Mouse (Mus musculus): ENCODE measurements around the gene Top1. TPM values are rescaled to one million over a fixed set of nuclear protein-coding genes. Genes with fewer than 3 reads are reported as not detected.
"Not testable (repeated sequence)": the region's sequence is repeated elsewhere in the genome, so short reads cannot be mapped to it uniquely, and the experiment has no call there.

The Top1 gene
- total RNA-seq, 2 experiments from 2014 or later: 42.3 to 54.4 TPM

DNA sequence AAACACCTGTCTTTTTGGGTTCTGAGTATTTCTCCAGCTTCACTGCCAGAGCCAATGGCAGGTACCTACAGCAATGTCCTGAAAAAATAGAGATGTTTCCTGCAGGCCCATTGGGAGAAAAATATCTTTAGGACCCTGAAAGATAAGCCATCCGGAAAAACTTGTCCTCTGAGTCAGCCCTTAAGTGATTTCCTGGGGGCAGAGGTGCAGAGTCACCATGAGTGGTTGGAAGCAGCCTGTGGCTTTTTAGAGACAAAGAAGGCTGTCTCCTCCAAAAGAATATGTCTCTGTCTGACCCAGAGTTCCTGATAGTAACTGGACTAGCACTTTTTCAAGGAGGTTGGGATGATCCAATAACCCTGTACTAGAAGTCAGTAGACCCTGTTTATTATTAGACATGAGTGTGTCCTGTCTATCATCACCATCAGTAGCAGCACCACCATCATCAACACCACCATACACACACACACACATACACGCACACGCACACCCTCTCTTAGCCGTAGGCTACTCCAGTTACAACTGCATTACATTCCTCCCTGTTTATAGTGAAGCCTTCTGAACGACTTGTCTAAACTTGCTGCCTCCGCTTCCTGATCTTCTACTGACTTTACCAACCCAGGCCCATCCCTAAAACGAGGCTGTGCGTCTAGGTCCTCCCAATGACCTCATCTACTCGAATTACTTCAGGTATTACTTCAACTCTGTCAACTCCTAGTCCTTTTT lies 14.7 kb upstream of the Top1 start:
- DNase-seq: no peak

DNA sequence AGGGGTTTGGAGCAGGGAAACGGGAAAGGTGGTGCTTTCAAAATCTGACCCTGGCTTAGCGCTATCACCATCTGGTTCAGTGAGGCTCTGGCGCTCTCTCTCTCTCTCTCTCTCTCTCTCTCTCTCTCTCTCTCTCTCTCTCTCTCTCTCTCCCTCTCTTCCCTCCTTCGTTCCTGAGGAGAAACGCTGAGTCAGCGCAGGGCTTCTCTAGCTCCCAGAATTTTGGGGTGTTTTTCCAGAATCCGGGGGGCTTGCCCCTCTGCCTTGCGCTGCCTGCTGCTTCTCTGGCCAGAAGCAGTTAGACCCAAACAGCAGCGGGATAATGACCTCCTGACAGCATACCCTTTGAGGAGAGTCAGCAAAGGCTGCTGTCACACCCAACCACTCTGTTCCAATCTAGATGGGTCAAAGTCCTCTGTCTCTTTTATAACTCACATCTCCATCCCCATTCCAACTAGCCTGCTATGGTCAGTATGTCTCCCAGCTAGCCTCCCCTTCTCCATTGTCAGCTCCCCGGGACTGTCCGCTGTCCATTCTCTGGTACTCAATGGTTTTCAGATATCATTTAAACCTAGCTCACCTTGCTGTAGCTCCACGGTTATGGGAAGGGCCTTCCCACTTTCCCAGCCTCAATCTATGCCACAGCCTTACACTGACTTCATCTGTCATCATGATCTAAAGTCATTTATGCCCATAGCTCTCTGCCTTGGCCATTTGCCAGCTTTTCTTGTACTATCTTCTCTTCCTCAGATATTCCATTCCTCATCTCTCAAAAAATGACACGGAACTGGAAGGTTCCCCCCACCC lies 5.6 kb upstream of the Top1 start:
- DNase-seq: no peak

DNA sequence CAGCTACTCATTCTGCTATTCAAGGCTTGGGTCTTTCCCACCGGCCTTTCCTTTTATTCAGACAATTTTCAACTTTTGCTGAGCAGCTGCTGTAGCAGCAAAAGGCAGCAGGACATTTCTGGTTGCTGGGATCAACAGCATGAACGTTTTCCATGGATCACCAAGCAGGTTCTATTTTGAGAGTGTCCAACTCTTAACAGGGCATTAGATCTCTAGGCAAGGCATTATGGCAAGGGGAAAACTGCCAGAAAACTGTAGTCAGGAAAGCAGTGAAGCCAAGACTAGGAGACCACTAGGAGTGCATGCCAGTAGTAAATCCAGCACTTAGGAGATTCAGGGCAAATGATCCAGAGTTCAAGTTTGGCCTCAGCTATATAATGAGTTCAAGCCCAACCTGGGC lies 4.5 kb upstream of the Top1 start:
- no peak for DNase-seq

DNA sequence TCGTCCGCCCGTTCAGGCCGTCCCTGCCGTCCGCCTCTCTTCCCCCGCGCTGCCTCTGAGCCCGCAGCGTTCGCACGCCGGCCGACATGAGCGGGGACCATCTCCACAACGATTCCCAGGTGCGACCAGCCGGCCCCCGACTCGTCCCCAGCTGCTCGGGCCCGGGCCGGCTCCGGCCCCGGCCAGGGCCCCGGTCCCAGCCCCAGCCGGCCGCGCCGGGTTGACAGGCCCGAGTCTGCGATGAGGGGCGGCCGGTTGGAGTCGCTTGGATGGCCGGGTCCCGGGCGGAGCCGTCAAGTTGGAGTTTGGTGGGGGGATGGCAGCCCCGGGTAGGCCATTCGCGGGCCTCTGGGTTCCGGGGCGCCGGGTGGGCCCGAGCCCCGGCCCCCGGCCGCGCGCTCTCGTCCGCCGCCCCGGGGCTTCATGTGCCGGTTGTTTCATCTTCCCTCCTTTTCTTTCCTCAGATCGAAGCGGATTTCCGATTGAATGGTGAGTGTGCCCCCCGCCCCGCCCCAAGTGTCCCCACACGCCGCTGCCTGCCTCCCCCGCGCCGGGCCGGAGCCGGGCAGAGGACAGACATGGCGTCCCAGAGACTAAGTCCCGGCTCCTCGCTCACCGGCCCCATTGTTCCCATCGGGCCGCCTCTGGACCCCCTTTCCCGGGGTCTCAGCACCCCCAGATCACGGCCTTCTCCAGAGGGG lies 606 bp downstream of the Top1 start:
- peak; percentile 55 for DNase-seq

DNA sequence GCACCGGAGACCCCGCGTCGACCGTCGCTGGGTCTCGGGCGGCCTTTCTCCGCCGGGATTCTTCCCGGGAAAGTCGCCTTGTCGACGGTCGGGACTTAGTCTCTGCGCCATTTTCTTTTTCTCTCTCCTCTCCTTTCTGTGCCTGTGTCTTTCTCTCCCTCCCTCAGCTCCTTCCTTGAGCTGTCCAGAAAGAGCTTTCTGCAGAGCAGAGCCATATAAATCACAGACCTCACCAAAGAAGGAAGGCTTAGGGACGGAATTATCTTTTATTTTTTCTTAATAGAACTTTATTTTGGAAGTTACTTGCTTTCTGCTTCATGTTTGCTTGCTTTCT lies 1.1 kb downstream of the Top1 start:
- DNase-seq: no peak

DNA sequence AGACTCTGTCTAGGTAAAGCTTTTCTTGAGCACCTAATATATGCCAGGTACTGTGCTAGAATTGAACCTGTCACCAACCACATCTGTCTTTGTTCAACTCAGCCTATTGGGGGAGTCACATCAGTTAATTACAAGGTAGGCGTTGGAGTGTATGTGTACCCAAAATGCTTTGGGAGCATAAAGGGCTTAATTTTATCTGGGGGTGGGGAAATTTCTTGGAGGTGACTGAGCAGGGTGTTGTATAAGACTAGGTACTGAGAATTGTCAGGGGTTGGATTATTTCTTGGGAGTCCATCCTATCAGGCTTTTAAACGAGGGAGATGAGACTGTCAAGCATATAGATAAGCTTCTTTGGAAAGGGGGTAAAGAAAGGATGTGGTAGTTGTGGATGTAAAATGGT lies 2.4 kb downstream of the Top1 start:
- DNase-seq: no peak

DNA sequence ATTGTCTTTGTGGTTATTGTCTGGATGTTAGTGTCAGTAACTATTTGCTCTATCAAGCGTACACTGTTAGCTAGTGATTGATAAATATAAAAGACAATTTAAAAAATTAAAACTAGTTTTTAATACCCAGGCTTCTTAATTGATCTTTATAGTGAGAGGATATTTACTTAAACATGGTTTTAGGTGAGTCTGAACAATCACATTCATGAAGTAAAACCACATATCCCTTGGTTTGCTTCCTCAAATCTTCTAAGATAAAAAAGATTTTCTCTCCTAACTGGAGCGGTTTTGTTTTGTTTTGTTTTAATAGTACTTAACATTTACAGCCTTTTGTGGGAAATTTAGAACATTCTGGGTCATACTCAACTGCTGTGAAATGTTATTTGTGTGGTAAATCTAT lies 3.4 kb downstream of the Top1 start:
- DNase-seq: no peak

DNA sequence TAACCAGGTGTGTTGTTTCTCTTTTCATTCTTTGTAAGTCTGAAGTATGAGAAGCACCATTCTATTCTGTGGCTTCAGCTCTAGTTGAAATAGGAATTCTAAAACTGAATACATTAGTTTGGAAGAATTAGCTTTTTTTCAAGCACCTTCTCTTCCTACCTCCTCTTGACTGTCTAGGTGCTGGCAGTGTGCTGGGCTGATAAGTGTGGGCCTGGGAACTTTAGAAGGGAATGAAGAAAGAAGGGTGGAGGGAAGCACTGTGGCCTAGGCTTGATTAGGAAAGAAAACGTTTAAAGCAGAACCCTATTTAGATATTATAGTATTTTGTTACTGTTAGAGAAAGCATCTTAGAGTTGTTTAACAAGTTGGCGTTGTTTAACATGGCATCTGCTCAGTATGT lies 5.5 kb downstream of the Top1 start:
- DNase-seq: no peak

DNA sequence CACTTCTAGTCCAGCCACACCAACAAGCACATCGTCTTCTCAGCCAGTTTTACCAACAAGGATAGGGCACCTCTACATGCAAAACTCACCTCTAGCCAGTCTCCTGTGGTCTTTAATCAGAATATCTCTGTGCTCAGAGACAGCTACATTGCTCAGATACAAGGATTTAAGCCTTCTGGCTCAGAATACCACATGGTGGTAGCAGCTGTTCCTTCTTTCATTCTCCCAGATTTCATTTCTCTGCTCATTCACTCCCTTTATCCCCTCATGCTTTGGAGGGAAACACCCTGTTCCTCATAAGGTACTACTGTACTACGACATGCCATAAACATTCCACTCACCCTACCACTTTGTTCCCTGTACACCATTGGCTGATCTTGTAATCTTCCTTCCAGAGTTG lies 7.5 kb downstream of the Top1 start:
- no peak for DNase-seq

DNA sequence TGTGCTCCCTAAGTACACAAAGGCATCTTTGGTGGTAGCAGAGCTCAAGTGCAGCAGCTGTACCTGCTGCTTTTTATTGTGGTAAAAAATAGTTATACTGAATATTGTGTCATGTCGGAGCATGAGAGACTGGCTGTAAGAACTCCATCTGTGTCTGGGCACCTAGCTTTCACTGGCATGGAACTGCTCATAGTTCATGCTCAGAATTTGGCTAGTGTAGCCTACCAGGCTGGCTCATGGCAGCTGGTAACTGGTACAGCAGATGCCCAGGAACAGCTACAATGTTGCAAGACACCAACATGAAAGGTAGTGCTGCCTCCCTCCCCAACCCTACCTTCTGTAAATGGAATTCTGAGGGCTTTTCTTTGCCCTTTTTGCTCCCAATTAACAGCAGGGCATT lies 9.9 kb downstream of the Top1 start:
- DNase-seq: no peak

DNA sequence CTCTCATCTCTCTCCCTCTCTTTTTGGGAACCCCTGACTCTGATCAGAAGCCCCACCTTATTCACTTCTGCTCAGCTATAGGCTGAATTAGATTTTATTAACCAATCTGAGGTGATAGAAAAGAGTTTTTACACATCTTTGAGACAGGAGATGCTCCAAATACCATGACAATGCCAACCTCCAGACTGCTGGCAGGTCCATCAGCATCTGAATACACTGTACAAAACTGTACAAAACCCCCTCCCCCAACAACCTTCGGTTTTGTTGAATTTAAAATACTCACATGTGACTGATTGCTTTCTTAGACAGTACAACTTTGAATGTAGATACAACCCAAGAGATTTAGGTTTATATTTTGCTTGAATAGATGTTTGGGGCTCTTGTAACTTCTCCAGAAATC lies 10.5 kb downstream of the Top1 start:
- no peak for DNase-seq

DNA sequence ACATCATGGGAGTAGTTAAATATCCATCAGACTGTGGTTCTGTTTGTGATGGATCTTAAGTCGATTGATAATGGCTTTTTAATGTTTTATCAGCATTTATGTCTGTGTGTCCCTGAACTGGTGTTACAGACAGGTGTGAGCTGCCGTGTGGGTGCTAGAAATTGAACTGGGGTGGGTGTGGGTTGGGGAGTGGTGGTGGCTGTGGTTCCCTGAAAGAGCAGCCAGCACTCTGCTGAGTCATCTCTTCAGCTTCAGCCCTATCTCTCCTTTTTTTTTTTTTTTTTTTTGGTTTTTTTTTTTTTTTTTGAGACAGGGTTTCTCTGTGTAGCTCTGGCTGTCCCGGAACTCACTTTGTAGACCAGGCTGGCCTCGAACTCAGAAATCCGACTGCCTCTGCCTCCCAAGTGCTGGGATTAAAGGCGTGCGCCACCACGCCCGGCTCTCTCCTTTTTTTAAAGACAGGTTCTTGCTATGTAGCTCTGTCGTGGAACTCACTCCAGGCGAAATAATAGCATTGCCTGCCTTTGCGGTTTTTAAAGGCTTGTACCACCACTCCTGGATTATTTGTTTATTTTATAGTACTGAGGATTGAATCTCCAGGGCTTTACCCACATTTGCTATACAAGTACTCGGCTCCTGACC lies 12.2 kb downstream of the Top1 start:
- no peak for DNase-seq

DNA sequence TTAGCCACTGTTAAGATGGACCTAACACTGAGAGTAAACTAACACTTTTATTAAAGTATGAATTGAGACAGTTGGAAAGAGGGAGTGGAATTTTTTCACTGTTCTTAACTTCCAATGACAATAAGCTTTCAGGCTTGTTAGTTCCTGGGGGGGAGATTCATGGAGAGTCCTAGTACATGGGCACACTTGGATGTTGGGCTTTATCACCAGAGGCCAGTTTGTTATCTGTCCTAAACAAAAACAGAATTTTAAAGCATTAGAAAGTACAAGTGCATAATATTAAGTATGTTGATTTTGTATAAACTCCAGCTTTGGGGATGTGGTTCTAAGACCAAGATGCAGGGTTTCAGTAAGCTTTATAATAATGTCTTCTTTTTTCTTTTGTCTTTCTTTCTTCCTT lies 13.1 kb downstream of the Top1 start:
- DNase-seq: no peak

DNA sequence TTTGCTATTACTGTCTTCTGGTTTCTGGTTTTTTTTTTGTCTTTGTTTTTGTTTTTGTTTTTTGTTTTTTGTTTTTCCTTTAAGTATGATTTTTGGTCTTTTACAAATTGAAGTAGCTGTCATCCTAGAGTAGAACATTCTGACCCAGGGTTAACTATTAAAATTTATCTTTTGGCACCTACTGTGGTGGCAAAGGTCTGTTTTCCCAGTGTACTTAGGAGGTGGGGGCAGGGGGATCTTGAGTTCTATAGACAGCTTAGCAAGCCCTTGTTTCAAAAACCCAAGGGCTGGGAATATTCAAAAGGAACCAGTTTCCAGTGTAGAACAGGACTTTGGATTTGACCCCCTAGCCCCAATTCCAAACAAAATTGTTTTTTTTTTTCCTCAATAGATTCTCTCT lies 18.7 kb downstream of the Top1 start:
- DNase-seq: no peak

DNA sequence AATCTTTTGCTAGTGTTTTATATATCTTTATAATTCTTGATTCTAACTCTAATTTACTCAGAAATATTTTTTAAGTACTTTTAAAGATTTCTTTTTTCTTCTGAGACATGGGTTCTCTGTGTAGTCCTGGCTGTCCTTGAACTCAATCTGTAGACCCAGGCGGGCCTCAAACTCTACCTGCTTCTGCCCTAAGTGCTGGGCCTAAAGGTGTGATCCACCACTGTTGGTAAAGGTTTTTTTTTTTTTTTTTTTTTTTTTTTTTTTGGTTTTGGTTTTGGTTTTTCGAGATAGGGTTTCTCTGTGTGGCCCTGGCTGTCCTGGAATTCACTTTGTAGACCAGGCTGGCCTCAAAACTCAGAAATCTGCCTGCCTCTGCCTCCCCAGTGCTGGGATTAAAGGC lies 19.3 kb downstream of the Top1 start:
- DNase-seq: not testable (repeated sequence)

DNA sequence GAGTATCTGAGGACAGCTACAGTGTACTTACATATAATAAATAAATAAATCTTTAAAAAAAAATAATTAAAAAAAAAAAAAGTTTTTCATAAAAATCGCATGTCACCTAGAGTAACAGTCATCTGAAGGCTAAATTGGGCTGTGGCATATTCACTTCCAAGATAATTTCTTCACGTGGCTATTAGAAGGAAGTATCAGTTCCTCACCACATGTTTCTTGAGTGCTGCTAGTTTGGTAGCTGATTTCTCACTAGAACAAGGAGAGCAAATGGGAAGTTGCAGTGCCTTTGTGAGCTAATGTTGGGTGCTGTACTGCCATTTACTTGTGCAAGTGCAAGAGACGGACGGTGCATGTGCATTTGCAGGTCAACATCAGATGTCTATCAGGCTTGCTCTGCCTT lies 21.6 kb downstream of the Top1 start:
- no peak for DNase-seq

DNA sequence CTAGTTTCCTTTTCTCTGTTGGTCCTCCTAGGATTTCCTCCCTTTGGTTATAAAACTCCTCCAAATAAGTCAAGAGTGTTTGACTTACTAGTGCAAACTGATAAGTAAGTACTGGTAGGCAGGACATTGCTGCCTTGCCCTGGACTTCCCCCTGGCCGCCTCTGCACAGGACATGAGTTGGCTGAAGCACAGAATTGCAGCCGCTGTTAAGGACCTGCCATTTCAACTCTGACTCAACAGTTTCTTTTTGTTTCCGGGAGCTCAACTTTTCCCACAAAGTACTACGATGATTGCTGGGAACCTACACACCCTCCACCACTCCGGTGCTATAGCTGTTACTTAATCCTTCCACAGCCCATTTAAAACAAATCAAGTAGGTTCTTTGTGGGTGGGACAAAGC lies 54.6 kb downstream of the Top1 start:
- DNase-seq: peak; percentile 13

DNA sequence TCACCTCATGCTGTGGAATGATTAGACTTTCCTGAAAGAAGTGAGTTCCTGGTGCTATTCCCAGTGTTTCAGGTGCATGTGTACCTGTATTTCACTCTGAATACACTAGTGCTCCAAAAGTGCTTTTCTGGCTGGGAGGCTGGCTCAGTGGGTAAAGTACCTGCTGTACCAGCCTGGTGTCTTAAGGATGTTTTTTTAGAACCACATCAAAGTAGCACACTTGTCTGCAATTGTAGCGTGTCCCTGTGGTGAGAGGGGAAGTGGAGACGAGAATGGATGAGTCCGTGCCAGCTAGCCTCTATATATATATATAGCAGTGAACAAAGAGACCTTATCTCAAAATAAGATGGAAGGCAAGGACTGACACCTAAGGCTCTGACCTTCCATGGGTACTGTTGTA lies 55.9 kb downstream of the Top1 start:
- no peak for DNase-seq

DNA sequence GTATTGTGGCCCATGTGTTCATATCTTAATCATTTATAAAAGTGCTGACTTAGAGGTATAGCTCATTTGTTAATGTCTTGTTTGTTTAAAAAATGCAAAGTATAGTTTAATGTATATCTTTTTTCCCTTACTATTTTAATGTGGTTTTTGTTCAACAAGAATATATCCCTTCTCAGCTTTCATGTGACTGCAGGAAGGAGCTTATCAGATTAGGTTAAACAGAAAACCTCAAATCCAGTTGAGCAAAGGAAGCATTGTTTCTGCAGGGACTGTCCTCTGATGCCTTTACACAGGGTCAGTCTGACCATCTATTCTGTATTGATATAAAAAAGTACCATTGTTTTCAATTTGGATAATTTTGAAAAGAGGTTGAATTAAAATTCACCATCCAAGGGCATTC lies 57.1 kb downstream of the Top1 start:
- no peak for DNase-seq

DNA sequence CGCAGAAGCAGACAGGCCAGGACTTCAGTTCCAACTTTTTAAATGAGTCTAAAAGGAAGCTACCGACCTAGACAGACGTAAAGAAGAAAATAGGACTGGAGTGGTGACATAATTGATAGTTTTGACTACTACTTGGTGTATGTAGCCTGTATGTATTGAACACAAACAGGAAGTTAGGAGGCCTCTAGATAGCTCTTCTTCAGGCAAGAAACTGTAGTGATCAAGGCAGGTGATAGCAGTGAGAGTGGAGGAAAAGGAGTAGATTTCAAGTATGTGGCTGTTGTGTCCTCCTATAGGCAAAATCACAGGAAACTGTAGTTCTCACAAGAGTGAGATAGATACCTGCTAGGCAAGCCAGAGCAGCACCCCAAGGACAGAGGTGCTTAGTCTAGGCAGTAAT lies 62.0 kb downstream of the Top1 start:
- no peak for DNase-seq

DNA sequence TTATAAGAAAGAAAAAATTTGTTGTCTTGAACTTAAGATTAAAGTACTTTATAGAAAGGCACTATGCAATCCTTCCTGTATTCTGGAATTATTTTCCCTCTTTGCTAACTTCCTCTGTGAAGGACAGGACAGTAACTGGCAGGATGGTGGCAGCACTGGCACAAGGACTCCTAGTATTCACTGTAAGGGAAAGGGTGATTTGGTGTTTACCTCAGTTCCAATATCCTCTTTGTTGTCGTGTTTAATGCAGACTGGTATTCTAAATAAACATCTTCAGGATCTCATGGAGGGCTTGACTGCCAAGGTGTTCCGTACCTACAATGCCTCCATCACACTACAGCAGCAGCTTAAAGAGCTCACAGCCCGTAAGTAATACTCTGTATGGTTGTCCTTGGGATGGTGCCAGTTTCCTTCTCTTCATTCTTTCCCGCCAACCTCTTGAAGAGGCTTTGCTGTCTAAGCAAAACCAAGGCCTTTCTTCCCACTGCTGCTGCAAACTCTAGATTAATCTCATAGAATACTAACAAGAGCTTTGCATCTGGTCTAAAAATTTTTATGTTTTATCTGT lies 69.9 kb downstream of the Top1 start:
- DNase-seq: no peak

DNA sequence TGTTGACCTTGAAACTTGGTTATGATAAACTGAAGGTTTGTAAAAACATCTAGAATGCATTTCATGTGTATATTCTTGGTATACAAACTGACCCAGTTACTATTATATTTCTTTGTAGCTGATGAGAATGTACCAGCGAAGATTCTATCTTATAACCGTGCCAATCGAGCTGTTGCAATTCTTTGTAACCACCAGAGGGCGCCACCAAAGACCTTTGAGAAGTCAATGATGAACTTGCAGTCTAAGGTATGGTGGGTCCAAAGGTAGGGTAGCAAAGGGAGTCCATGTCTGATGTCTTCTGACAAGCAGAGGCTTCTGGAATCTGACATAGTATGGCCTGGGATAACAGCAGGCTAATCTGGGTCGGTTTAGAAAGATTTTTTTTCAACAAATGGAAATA lies 71.6 kb downstream of the Top1 start:
- DNase-seq: peak; percentile 44

DNA sequence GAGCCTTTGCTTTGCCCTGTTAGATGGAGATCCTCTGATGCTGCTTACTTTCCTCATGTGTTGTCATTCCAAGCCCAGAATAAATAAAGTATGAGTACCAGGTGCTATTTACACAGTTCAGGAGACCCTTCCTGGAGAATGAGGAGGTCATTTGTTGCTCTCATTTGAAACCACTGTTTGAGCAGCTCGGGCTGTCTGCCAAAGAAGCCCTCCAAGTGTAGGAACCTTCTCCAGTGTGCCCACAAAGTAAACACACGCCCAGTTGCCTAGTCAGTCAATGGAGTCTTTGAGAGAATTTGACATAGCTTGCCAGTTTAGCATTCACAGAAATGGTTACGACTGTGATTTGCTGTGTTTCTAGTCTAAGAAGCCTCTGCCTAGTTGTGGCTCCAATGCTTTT lies 73.1 kb downstream of the Top1 start:
- DNase-seq: no peak
